Mouse (Mus musculus) 3134 (cell line): ENCODE results near the gene Tbc1d10c.
A peak's percentile ranks its signal among the peaks of the same experiment; 100 is the strongest.

Experiments
- DNase-seq: peaks from one replicate; pipeline ENCODE4 v3.0.0-alpha.2; 2011; ENCODE audit warnings: low spot score; ENCODE audit not compliant: insufficient read length; ENCODE audit errors: extremely low read depth

Gene Tbc1d10c

GRCm38 (mm10) chr19:4163543-4163887 lies 27.6 kb downstream of the Tbc1d10c start:
- no peak for DNase-seq

- DNase-seq, result peak; percentile 85
Observed at GRCm38 (mm10) chr19:4162646-4163542, 28.2 kb downstream of the Tbc1d10c start, which contains the start of gene Rps6kb2. Gene Rps6kb2 (minus strand): TSS chr19:4163354.

DNA sequence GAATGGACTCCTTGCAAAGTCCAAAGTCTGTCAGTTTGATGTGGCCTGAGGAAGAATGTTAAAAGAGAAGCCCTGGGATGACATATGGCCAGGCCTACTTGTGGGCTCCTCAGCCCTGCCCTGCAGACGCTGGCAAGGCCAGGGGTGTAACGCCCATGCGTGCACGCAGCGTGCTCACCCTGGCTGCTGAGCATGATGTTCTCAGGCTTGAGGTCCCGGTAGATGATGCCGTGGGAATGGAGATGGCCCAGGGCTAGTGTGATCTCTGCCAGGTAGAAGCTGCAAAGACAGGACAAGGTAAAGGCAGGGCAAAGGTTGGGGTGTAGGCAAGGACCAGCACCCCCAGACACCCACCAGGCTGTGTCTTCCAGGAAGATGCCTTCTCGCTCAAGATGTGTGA lies 32.0 kb downstream of the Tbc1d10c start:
- no peak for DNase-seq

DNA sequence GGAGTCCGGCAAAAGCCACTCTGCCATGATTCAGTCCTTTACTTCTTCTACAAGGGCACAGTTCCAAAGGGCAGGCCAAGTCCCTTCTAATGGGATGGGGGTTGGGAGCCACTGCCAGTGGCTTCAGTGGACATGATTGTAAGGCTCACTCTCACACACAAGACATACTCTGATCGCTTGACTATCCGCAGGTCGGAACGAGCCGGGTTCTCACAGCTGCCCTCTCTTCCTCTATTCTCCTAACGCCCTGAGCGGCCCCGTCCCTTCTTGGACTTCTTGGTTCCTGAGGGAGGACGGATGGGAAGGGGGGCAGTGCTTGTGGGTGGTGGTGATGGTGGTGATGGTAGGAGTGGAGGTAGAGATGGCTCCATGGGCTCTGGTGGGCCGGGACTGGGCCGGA lies 34.3 kb downstream of the Tbc1d10c start:
- no peak for DNase-seq

- DNase-seq, result no peak
Observed at GRCm38 (mm10) chr19:4156073-4156579, 35.0 kb downstream of the Tbc1d10c start.

GRCm38 (mm10) chr19:4155223-4156072 lies 35.6 kb downstream of the Tbc1d10c start:
- DNase-seq, result no peak

- no peak for DNase-seq
Observed at GRCm38 (mm10) chr19:4154437-4155222, 36.5 kb downstream of the Tbc1d10c start.

- DNase-seq, result no peak
Observed at GRCm38 (mm10) chr19:4153232-4153654, 37.8 kb downstream of the Tbc1d10c start, which contains the start of gene Ptprcap. Gene Ptprcap (plus strand): TSS chr19:4153604.

GRCm38 (mm10) chr19:4152445-4153231 lies 38.4 kb downstream of the Tbc1d10c start:
- DNase-seq, result no peak

DNA sequence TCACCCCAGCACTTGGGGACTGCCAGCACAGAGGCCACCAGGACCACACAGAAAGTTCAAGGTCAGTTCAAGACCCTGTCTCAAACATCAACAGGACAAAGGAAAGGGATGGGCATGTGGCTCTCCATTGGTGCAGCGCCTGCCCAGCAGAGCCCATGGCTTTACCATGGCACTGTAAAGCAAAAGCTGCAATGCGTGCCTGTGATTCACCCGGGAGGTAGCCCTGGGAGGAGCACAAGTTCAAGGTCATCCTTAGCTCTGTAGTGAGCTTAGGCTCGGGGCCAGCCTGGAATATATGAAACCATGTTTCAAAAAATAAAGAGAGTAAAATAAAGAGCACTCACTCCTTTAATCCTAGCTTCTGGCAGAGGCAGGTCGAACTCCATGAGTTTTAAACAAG lies 39.2 kb downstream of the Tbc1d10c start:
- DNase-seq, result no peak

- DNase-seq, result no peak
Observed at GRCm38 (mm10) chr19:4151488-4151860, 39.6 kb downstream of the Tbc1d10c start.

- DNase-seq, result no peak
Observed at GRCm38 (mm10) chr19:4150567-4151487, 40.3 kb downstream of the Tbc1d10c start.

- DNase-seq, result no peak
Observed at GRCm38 (mm10) chr19:4149764-4150461, 41.2 kb downstream of the Tbc1d10c start.

GRCm38 (mm10) chr19:4149283-4149682 lies 41.8 kb downstream of the Tbc1d10c start:
- DNase-seq, result no peak

DNA sequence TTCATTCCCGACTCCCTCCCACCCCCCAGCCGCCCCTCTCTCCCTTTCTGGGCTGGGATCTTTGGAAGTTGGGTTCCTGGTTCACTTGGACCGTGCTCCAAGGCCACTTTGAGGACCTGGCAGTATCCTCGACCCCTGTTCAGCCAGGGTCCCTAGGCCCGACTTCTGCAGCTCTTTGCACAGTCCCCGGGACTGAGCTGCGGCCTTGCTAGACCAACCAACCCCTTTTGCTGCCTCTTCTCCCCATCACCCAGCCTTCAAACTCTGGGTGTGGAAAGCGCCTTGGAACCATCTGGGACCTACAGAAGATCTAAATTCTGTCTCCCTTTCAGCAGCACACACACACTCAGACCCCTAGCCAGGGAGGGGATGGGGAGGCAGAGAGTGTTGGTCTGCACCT lies 42.3 kb downstream of the Tbc1d10c start:
- no peak for DNase-seq

DNA sequence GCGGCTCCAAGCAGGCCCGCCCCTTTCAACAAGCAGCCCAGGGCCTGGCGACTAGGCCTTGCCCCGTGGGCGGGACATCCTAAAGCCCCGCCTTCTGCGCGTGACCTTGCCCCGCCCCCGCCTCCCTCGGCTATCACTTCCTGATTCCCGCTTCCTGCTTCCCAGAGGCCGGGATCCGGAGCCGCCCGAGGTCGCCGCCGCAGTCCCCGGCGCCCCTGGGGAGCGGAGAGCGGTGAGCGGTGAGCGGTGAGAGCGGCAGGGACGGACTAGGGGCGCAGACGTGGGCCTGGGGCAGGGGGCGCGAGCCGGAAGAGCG lies 42.6 kb downstream of the Tbc1d10c start, which contains the start of gene Coro1b:
TSS of gene Coro1b (plus strand) at position 129 of the 316 bp plus-strand sequence.
- DNase-seq, result peak; percentile 96

- DNase-seq, result no peak
Observed at GRCm38 (mm10) chr19:4147782-4148490, 43.1 kb downstream of the Tbc1d10c start.

DNA sequence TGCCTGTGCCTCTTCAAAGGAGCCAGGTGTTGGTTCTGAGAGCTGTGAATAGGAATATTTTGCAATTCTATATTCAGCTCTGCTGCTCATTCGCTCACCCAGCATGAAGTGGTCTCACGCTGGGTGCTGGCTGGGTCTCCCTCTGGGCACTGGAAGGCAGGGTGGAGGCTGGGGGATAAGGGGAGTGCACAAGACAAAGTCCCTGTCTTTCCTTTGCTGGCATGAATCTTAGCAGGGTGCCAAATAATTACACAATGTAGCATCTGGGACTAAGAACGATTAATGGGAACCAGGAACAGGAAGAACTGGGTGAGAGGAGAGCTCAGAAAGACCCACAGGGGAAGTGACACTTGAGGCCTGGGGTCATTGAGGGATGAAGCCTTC lies 44.1 kb downstream of the Tbc1d10c start:
- no peak for DNase-seq
